Mouse (Mus musculus) midbrain, postnatal 0 days (tissue): Measurements from ENCODE around the gene Plekhs1. TPM values are rescaled to one million over a fixed set of nuclear protein-coding genes. Genes with fewer than 3 reads are reported as not detected.

Experiments
- ATAC-seq: fragments of 200-750 bp; cut with Nextera tagmentation; 2 replicates; pipeline ENCODE4 v1.8.0; 2017; ENCODE audit warnings: moderate number of reproducible peaks, mild to moderate bottlenecking, moderate TSS enrichment, moderate library complexity; ENCODE audit not compliant: low FRiP score
- DNase-seq: peaks from one replicate; pipeline ENCODE4 v3.0.0-alpha.2; 2015; ENCODE audit warnings: low spot score
- H3K27ac ChIP-seq: fragments of 300-500 bp; sonication (generic); 2 replicates; pipeline ENCODE4 v1.5.1; 2014; ENCODE audit warnings: low read depth, mild to moderate bottlenecking, low read length, mixed read lengths
- H3K27me3 ChIP-seq: fragments of 300-500 bp; sonication (generic); 2 replicates; pipeline ENCODE4 v1.6.1; 2014; ENCODE audit warnings: low read length, control low read depth, mixed read lengths; ENCODE audit not compliant: insufficient read depth
- H3K36me3 ChIP-seq: fragments of 300-500 bp; sonication (generic); 2 replicates; pipeline ENCODE4 v1.6.1; 2014; ENCODE audit warnings: low read length, control low read depth, mixed read lengths; ENCODE audit not compliant: insufficient read depth
- H3K4me1 ChIP-seq: fragments of 300-500 bp; sonication (generic); 2 replicates; pipeline ENCODE4 v1.6.1; 2014; ENCODE audit warnings: mild to moderate bottlenecking, control low read depth, antibody characterized with exemption, low read length, mixed read lengths; ENCODE audit not compliant: insufficient read depth
- H3K4me2 ChIP-seq: fragments of 300-500 bp; sonication (generic); 2 replicates; pipeline ENCODE4 v1.6.1; 2014; ENCODE audit warnings: low read depth, mild to moderate bottlenecking, low read length, mixed read lengths; ENCODE audit not compliant: poor library complexity, severe bottlenecking
- H3K4me3 ChIP-seq: fragments of 300-500 bp; sonication (generic); 2 replicates; pipeline ENCODE4 v1.5.1; 2014; ENCODE audit warnings: low read depth, mild to moderate bottlenecking, low read length, moderate library complexity
- H3K9ac ChIP-seq: fragments of 300-500 bp; sonication (generic); replicated peaks from 2 replicates; pipeline ENCODE4 v1.6.1; 2014; ENCODE audit warnings: mild to moderate bottlenecking, low read length, moderate library complexity, mixed read lengths; ENCODE audit not compliant: poor library complexity, severe bottlenecking
- H3K9me3 ChIP-seq: fragments of 300-500 bp; sonication (generic); 2 replicates; pipeline ENCODE4 v1.6.1; 2016; ENCODE audit warnings: low read length, control low read depth
- CTCF ChIP-seq: IDR thresholded peaks from 2 replicates; pipeline ENCODE4 v1.5.1; 2016; ENCODE audit warnings: antibody characterized with exemption, mild to moderate bottlenecking
- WGBS: fragments of 180-500 bp; shearing (Covaris S2); extraction: QIAGEN DNeasy Blood & Tissue Kit; methylation state at CpG from one replicate; pipeline ENCODE4 v1.1.7; 2014; 5-methylcytosine and 5-hydroxymethylcytosine counted together
- polyA plus RNA-seq: library from polyadenylated mRNA; unstranded; fragments of >200 nt; fragmentation: Nextera tagmentation; extraction: Ambion mirVana; gene quantifications from 2 replicates; pipeline ENCODE4 v1.2.1, GENCODE M21; 2015
- total RNA-seq: library from RNA; depleted of rRNA; stranded (reverse); fragments of >200 nt; gene quantifications from 2 replicates; pipeline ENCODE4 v1.2.3, GENCODE M21; 2014; rRNA removed

The Plekhs1 gene
- total RNA-seq, result 0.19 and 0.38 TPM in 2 replicates
- polyA plus RNA-seq, result 0.26 and 0.45 TPM in 2 replicates

DNA sequence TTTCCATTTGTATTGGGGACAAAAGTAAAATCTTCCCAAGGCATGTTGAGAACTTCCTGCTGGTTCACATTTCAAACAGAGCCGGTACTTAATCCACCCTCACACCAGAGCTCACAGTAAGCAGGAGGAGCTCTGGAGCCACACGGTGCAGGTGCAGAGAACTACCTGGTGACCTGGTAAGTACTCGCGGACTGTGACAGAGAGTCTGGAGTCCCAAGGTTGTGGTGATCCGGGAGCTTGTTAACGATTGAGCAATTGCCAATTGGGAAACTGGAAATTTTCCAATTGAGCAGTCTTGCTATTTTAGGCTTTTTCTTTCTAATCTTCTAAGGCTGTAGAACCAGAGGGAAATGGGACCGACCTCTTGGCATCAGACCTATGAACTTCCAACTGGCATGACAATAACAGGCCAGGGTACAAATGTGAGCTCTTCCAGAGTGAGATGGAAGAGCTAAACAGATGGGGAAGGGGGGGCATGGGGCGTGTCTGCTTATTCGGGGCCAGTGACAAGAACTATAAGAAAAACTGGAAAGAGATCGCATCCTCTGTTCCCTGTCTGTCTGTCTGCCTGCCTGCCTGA is at the start of gene Plekhs1:
Plekhs1 (plus strand) TSS at position 119 of the 580 bp plus-strand sequence.
- Histone ChIP-seq H3K27ac (no peak within 1 kb of the TSS), H3K27me3 (no peaks in the 10 kb centered on the region), H3K9ac (no peak within 1 kb of the TSS), H3K4me1 (no peaks in the 10 kb centered on the region), H3K36me3 (no peaks in the 10 kb centered on the region), H3K4me2 (no peak within 1 kb of the TSS), H3K4me3 (no peak within 1 kb of the TSS), H3K9me3 (no peaks in the 10 kb centered on the region)
- no peak for TF ChIP-seq CTCF
- no peak for ATAC-seq
- WGBS, result 60% methylated on average over 10 of the region's 10 CpGs
- DNase-seq, result no peak

DNA sequence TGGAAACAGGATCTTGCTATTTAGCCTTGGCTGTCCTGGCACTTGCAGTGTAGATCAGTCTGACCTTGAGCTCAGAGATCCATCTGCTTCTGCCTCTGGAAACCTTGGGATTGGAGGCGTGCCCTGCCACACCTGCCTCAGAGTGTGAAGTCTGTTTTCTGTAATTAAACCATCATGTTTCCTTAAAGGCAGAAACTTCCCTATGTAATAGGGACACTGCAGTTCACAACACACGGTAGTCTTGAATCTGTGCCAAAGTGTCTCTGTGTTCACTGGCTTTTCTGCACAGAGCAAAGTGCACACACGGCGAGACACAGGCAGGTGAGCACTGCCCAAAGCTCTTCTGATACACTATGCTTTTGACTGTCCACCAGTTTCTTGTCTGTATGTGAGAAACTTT is 43.0 kb upstream of the Plekhs1 start:
- H3K4me2 ChIP-seq, result no peak overlapping the region
- H3K4me1 ChIP-seq, result no peaks in the 10 kb centered on the region
- 87% methylated on average over 4 of the region's 4 CpGs for WGBS
- H3K27ac ChIP-seq, result no peak overlapping the region
- no peaks in the 10 kb centered on the region for H3K36me3 ChIP-seq
- DNase-seq, result no peak
- ATAC-seq, result no peak
- no peak for TF ChIP-seq CTCF
- H3K27me3 ChIP-seq, result no peaks in the 10 kb centered on the region
- H3K9me3 ChIP-seq, result no peaks in the 10 kb centered on the region
- H3K9ac ChIP-seq, result no peak overlapping the region
- H3K4me3 ChIP-seq, result no peak overlapping the region

DNA sequence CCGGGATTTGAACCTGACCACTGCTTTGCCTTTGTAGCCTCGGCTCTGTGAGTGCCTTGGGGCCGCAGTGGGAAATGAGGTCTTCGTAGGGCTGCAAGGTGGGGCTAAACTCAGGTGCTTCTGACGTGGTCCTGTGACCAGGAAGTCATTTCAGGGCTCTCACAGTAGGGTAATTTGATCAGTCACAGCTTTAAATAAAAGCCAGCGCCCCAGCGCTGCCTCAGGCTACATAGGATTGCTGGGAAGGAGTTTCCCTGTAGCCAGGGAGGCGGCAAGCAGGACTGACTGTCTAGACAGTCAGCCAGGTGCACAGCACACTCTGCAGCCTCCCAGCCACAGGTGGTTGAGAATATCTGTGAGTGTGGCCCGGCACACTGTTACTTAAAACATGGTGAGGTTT is 42.0 kb upstream of the Plekhs1 start:
- TF ChIP-seq CTCF, result no peak
- Histone ChIP-seq H3K4me1 (no peaks in the 10 kb centered on the region), H3K4me2 (no peak overlapping the region), H3K9me3 (no peaks in the 10 kb centered on the region), H3K36me3 (no peaks in the 10 kb centered on the region), H3K9ac (no peak overlapping the region), H3K27me3 (no peaks in the 10 kb centered on the region), H3K4me3 (no peak overlapping the region), H3K27ac (no peak overlapping the region)
- DNase-seq, result no peak
- 73% methylated on average over 9 of the region's 9 CpGs for WGBS
- ATAC-seq, result no peak

DNA sequence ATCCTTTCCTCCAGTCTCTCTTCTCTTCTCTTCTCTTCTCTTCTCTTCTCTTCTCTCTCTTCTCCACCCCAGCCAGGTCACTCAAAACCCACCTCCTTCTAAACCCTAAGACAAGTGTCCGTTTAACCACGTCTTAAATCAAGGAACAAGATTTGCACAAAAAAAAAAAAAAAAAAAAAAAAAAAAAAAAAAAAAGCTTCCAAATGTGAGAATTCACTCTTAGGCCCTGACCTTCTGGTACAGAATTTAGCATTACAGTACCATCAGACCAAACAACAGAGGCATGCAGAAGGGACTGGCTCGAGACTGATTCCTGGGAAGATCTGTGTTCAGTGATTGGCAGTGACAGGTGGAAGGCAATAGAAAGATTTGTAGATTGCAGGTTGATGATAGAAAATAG is 41.1 kb upstream of the Plekhs1 start:
- H3K27me3 ChIP-seq, result no peaks in the 10 kb centered on the region
- H3K4me3 ChIP-seq, result no peak overlapping the region
- DNase-seq (no peak), ATAC-seq (no peak)
- TF ChIP-seq CTCF, result no peak
- H3K27ac ChIP-seq, result no peak overlapping the region
- 89% methylated on average over 3 of the region's 3 CpGs for WGBS
- H3K4me2 ChIP-seq, result no peak overlapping the region
- H3K36me3 ChIP-seq, result no peaks in the 10 kb centered on the region
- H3K9me3 ChIP-seq, result no peaks in the 10 kb centered on the region
- no peak overlapping the region for H3K9ac ChIP-seq
- no peaks in the 10 kb centered on the region for H3K4me1 ChIP-seq

DNA sequence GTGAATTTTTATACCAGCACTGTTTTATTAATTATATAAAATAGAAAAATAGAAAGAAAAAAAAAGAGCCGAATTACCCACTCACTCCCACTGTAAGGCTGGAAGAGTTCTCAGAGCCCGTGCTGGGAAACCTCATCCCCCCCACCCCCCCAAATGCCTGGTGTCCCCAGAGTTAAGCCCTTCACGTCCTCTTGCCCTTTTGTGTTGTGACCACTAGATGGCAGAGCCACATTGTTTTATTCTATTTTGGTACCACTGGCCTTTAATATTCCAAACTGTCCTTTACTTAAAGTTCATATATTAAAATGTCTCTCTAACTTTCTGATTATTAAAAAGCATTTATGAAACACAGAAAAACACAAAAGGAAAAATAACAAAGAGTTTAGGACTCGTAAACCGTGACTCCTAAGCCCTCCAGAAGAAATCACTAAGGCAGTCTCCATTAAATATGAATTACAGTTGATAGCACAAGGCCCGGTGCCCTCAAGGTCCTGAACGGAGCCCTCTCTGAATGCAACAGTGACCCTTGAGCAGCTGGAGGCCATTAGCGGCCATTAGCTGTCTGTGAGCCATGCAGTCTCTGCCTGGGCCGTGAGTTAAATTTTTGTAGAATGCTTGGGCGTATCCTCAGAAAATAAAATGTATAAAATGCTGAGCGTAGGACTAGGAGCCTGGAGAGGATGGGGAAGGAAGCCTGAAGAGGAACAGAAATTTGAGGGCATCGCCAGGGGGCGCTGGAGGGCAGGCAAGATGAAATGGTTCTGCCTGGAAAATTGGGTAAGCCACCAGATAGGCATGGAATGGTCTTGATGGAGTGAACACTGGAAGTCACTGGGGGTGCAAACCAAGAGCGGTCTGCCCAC is 38.7 kb upstream of the Plekhs1 start:
- ATAC-seq, result no peak
- Histone ChIP-seq H3K27ac (no peak overlapping the region), H3K4me2 (no peak overlapping the region)

DNA sequence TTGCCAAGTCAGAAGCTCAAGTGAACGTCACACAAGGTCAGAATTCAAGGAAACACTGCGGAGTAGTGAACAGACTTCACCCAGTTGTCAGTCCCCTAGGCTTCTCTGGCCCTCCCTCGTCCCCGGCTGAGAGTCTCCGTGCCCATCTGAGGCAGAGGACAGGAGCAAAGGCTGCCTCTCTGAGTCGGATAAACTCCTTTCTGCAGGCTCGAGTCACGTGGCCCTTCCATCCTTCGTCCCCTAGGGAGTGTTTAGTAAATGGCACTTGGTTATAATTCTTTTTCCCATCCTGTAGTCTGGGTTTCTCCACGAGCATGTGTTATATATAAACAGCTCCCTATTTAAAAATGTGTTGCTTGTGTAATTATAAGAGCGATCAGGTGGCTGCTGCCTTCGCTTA is 38.1 kb upstream of the Plekhs1 start:
- no peak for ATAC-seq
- Histone ChIP-seq H3K4me3 (no peak overlapping the region), H3K9me3 (no peaks in the 10 kb centered on the region), H3K36me3 (no peaks in the 10 kb centered on the region), H3K4me2 (no peak overlapping the region), H3K27me3 (no peaks in the 10 kb centered on the region), H3K9ac (no peak overlapping the region), H3K27ac (no peak overlapping the region), H3K4me1 (peaks cover 4% of the 10 kb centered on the region)
- 62% methylated on average over 12 of the region's 12 CpGs for WGBS
- TF ChIP-seq CTCF, result no peak
- no peak for DNase-seq

More for the DNA sequence above, 38.7 kb upstream of the Plekhs1 start:
- DNase-seq, result peak; percentile 80
- H3K9me3 ChIP-seq, result no peaks in the 10 kb centered on the region
- peaks cover 4% of the 10 kb centered on the region for H3K4me1 ChIP-seq
- H3K27me3 ChIP-seq, result no peaks in the 10 kb centered on the region
- no peak overlapping the region for H3K9ac ChIP-seq
- H3K4me3 ChIP-seq, result no peak overlapping the region
- H3K36me3 ChIP-seq, result no peaks in the 10 kb centered on the region
- TF ChIP-seq CTCF, result peak; percentile 83
- 40% methylated on average over 14 of the region's 14 CpGs for WGBS
